Mouse (Mus musculus) gastrocnemius, postnatal 25 days (tissue): ENCODE results near the gene Ppp1r9a. TPM values are rescaled to one million over a fixed set of nuclear protein-coding genes. Genes with fewer than 3 reads are reported as not detected.
A peak's percentile ranks its signal among the peaks of the same experiment; 100 is the strongest.

Experiments used
- DNase-seq: peaks from one replicate; pipeline ENCODE4 v3.0.0; 2022
- total RNA-seq, 2 experiments: library from RNA; stranded (reverse); gene quantifications; 1 replicate in 1 of 2; 2 replicates in 1 of 2; pipeline ENCODE4 v1.2.3; 2021

Ppp1r9a gene
- total RNA-seq, 2 experiments from 2014 or later: 3.2 to 4.0 TPM

- DNase-seq: no peak
These were observed 205.8 kb downstream of the Ppp1r9a start for GRCm38 (mm10) chr6:5108494-5108893.

GRCm38 (mm10) chr6:5109925-5110714, 207.4 kb downstream of the Ppp1r9a start:
- DNase-seq: peak; percentile 79

DNA sequence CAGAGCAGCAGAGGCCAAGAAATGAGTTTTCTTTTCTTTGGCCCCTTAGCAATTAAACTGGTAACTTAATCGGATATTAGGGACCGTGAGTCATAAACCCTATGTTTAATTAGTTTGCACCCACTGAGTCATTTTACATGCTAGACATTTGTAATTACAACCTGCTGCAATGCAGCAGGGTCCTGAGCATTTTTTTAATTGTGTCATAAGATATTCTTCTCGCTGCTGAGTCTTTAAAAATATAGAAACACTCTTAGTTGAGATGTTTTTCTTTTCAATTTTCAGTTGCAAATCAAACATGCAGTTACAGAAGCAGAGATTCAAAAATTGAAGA, 208.0 kb downstream of the Ppp1r9a start:
- no peak for DNase-seq

- no peak for DNase-seq
These were observed 210.4 kb downstream of the Ppp1r9a start for GRCm38 (mm10) chr6:5113103-5113502.

DNA sequence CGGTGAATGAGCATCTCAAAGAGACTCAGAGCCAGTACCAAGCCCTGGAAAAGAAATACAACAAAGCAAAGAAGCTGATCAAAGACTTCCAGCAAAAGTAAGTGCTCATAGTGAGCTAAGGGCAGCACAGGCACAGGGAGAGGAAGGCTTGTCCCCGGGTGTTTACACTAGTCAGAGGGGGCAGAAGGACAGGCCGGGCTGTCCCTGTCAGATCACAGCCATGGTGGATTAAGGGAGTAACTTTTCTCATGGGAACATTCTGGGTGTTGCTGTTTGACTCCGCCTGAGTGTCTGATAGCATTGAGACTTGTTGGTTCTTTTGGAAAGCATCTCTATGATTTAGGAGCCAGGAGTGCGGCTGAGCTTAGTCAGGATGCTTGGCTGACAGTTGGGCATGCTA, 211.0 kb downstream of the Ppp1r9a start:
- no peak for DNase-seq

GRCm38 (mm10) chr6:5114857-5115256, 212.1 kb downstream of the Ppp1r9a start:
- DNase-seq: no peak

- DNase-seq: no peak
These were observed 216.6 kb downstream of the Ppp1r9a start for GRCm38 (mm10) chr6:5119181-5119910.

DNA sequence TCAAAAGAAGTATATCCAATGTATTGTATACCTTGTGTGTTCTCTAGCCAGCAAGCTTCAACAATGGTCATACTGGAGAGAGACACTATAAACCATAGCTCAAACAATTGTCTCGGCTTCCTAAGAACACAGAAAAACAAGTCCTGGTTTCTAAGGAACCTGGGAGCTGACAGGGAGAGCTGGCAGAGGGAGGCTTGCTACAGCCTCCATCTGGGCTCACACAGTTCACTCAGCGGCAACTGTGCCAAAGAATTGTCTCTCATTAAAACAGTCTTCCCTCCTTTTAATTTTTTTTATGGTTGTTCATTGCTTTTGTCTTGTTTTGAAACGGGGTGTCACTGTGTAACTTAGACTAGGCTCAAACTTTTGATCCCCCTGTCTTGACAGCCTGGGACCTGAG, 217.5 kb downstream of the Ppp1r9a start:
- DNase-seq: no peak

DNA sequence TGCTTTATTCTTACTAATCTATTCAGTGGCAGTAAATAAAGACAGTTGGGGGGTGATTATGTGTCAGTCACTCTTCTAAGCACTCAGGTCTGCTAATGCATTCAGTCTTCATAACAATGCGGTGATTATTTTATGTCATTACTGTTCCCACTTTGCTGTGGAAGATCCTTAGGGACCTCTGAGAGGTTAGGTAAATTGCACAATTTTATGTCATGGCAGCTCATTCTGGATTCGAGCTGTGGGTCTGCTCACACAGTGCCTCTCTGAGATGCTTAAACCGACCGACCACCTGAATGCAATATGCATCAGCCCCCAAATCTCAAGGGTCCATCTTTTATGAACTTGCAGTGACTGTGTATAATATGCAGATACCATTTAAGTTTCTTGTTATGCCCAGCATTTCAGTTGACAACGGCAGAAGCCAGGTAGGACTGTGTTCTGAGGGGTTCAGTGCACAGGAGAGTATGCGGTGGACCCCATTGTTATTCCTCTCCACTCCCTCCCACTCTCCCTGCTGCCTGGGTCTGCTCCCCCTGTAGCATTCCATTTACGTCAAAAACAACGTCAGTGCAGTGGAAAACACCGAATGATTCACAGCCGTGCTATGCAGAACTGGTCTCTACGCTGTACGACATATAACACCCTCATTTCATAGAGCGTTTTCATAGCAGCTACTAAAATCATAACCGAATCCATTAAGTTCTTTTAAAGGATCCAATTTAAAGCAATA, 226.8 kb downstream of the Ppp1r9a start:
- DNase-seq: no peak

DNA sequence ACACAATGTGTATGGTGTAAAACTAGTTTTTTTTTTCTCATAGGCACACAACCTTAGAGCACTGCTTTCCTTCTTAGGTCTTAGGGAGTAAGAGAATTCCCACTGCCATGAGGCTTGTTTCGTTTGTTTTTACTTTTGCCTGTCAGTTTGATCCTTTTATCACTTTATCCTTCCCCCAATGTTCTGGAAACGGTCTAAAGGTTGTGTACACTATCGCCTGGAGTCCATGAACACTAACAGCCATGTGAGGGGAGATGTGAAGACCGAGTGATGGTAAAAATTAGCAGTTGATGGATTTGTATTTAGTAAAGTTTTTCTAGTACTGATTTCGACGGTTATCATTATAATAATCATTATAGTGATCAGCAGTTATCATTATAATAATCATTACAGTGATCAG, 232.3 kb downstream of the Ppp1r9a start:
- DNase-seq: no peak

DNA sequence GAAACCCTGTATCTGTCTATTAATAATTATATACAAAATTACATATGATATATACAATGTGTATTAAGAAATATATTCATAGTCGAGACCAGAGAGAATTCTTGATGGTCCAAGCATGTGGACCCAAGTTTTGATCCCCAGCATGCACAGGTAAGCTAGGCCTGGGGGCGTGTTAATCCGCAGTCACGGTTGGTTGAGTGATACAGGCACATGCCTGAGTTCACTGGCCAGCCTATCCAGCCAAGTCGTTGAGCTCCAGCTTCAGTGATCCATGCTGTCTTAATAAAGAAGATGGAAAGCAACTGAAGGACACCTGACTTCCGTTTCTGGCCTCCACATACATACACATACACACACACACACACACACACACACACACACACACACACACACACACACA, 233.3 kb downstream of the Ppp1r9a start:
- DNase-seq: no peak

DNA sequence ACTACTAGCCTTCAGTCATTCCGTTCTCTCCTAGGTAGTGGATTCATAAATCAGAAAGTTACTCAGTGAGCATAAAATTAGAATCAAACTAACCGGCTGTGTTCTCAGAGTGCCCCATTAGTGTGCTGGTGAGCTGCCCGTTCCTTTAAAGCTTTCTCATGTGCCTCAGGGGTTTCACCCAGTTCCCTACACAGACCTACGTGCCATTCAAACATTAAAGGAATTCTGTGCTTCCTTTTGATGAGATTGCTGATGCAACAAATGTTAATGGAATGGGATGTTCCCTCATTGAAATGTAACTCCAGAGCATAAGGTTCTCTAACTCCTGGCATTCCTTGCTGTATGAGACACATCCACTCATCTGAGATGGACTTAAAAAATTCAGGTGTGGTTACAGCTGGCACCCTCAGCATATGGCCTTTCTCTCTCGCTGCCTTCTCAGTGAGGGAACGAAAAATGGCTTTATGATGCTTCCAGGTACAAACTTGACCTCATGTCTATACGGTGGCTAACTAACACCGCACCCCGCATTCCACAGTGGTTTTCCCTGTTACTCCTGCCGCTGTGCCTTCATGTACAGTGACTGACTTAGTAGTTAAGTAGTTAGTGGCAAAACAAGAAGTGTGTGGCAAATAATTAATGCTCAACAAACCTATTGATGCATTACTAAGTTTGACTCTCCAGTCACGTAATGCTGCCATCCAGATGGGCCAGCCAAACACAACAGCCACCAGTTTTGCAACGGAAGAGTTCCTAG, 236.3 kb downstream of the Ppp1r9a start:
- DNase-seq: no peak

GRCm38 (mm10) chr6:5139666-5140065, 236.9 kb downstream of the Ppp1r9a start:
- DNase-seq: no peak

- no peak for DNase-seq
These were observed 244.9 kb downstream of the Ppp1r9a start for GRCm38 (mm10) chr6:5147488-5148142.

DNA sequence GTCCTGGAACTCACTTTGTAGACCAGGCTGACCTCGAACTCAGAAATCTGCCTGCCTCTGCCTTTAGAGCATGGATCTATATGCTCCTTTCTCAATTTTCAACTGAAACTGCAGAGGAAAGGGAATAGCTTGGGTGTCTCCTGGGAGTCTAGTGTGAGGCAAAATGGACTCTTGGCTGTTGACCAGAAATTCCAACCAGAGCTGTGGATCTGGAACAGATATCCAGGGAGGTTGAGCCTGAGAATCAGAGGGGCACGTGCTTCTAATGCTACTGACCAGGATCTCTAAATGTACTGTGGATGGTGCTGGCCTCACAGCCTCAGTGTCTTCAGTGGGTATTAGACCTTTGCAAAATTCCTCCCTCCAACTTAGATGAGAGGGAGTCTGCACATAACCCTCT, 247.2 kb downstream of the Ppp1r9a start:
- no peak for DNase-seq

DNA sequence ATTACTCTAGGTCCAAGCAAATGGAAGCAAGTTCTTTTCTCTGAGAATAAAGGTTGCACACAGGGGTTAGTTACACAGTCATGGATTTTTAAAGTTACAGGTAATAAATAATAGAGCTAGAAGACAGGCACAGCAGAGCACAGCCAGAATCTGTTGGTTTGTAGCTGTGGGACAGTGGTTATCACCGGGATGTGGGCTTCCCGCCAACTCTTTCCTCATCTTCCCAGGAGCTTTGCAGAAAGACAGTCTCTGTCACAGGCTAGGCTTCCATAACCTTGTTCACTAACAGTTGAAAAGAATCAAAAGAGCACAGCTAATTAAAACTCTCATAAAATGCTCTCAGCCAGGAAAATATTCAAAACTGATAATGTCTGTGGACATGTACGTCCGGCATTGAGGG, 248.5 kb downstream of the Ppp1r9a start:
- no peak for DNase-seq

- DNase-seq: no peak
These were observed 249.5 kb downstream of the Ppp1r9a start for GRCm38 (mm10) chr6:5152185-5152584.

- DNase-seq: no peak
These were observed 252.1 kb downstream of the Ppp1r9a start for GRCm38 (mm10) chr6:5154786-5155185.

- DNase-seq: no peak
These were observed 252.7 kb downstream of the Ppp1r9a start for GRCm38 (mm10) chr6:5155313-5155927.

DNA sequence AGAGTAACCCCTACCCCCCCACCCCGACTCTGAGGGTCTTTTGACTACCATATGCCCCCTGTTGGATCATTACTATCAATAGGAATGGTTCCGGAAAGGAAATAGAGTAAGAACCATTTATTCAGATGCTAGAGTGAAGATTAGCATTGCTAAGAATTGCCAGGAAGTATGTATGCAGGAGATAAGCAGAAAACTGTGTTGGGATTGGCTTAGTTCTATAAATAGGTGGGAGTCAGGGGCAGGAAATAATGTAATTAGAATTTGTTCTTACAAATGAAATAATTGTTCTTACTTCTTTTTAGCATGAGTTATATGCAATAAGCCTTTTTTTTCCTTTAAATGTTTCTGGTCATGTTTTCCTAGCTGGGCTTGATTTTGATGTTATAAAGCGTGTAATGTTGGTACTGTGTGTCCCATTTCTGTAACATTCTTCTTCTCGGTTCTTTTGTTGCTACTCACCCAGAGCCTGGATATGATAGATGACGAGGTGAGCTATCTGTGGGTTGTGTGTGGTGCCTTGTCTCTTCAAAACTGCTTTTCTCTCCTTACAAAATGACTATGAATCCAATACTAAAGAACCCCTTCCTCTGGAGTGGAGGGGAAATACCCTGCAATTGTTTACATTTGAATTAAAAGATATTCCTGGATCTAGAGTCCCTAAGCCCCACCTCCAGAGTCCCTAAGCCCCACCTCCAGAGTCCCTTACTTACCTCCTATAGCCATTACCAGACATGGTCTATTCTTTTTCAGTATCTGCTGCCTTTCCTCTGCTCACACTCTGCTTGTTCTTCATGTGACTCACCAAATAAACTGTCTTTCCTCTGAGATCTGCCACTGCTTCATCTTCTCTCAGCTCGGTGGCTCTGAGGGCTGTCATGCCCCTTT, 254.1 kb downstream of the Ppp1r9a start:
- no peak for DNase-seq
